Mouse (Mus musculus) liver, embryonic 14.5 days (tissue): ENCODE data around the gene Ccpg1os. TPM values are rescaled to one million over a fixed set of nuclear protein-coding genes. Genes with fewer than 3 reads are reported as not detected.

Source experiments
- ATAC-seq: fragments of 200-750 bp; cut with Nextera tagmentation; 2 replicates; pipeline ENCODE4 v1.8.0; 2017; ENCODE audit warnings: moderate number of reproducible peaks, mild to moderate bottlenecking, moderate library complexity; ENCODE audit not compliant: insufficient read depth
- DNase-seq, 3 experiments: peaks; one replicate each; pipeline ENCODE4 v3.0.0-alpha.2; 2012 to 2013; ENCODE audit warnings: low read depth in 3 of 3, low spot score in 3 of 3
- H3K27ac ChIP-seq: fragments of 300-500 bp; sonication (generic); 2 replicates; pipeline ENCODE4 v1.5.1; 2014; ENCODE audit warnings: moderate library complexity, mild to moderate bottlenecking, control low read depth, inconsistent platforms
- H3K27me3 ChIP-seq: fragments of 300-500 bp; sonication (generic); 2 replicates; pipeline ENCODE4 v1.6.1; 2014; ENCODE audit warnings: mild to moderate bottlenecking, low read length, moderate library complexity; ENCODE audit not compliant: control insufficient read depth, insufficient read depth
- H3K36me3 ChIP-seq: fragments of 300-500 bp; sonication (generic); replicated peaks from 2 replicates; pipeline ENCODE4 v1.6.1; 2014; ENCODE audit warnings: low read depth; ENCODE audit not compliant: control insufficient read depth, insufficient read depth
- H3K4me1 ChIP-seq, 2 experiments: fragments of 200-500 bp in 1 of 2; fragments of 300-500 bp in 1 of 2; sonication (generic) in 1 of 2; replicated peaks; 2 replicates each; pipeline ENCODE4 v1.6.1; 2012 to 2014; ENCODE audit warnings: antibody characterized with exemption in 1 of 2, inconsistent platforms in 1 of 2, low read length in 1 of 2; ENCODE audit not compliant: control insufficient read depth in 2 of 2, insufficient read depth in 2 of 2
- H3K4me2 ChIP-seq: fragments of 300-500 bp; sonication (generic); 2 replicates; pipeline ENCODE4 v1.6.1; 2014; ENCODE audit warnings: low read depth, mild to moderate bottlenecking, control low read depth, moderate library complexity
- H3K4me3 ChIP-seq, 2 experiments: fragments of 200-500 bp in 1 of 2; fragments of 300-500 bp in 1 of 2; sonication (generic) in 1 of 2; 2 replicates each; pipeline ENCODE4 v1.5.1; 2012 to 2014; ENCODE audit warnings: low read depth in 2 of 2, low read length in 2 of 2, mild to moderate bottlenecking in 2 of 2, control low read depth in 1 of 2, inconsistent platforms in 1 of 2, moderate library complexity in 1 of 2; ENCODE audit not compliant: insufficient read depth in 1 of 2
- H3K9ac ChIP-seq: fragments of 300-500 bp; sonication (generic); replicated peaks from 2 replicates; pipeline ENCODE4 v1.6.1; 2014; ENCODE audit warnings: mild to moderate bottlenecking, control low read depth, moderate library complexity
- H3K9me3 ChIP-seq: fragments of 300-500 bp; sonication (generic); 2 replicates; pipeline ENCODE4 v1.6.1; 2016; ENCODE audit warnings: low read length, mixed read lengths; ENCODE audit not compliant: control insufficient read depth
- CTCF ChIP-seq: IDR thresholded peaks from 2 replicates; pipeline ENCODE4 v1.5.1; 2016; ENCODE audit warnings: antibody characterized with exemption, low read depth, control low read depth
- EP300 ChIP-seq: IDR thresholded peaks from 2 replicates; pipeline ENCODE4 v1.6.1; 2016; ENCODE audit warnings: antibody characterized with exemption, low read depth
- WGBS: fragments of 180-500 bp; shearing (Covaris S2); extraction: QIAGEN DNeasy Blood & Tissue Kit; methylation state at CpG from one replicate; pipeline ENCODE4 v1.1.7; 2014; ENCODE audit not compliant: insufficient replicate concordance; 5-methylcytosine and 5-hydroxymethylcytosine counted together
- polyA plus RNA-seq, 2 experiments: library from polyadenylated mRNA; depleted of rRNA in 1 of 2; stranded (reverse) in 1 of 2; unstranded in 1 of 2; fragments of >200 nt; fragmentation: Nextera tagmentation in 1 of 2; extraction: Ambion mirVana in 1 of 2; gene quantifications; 2 replicates each; pipeline versions ENCODE4 v1.2.1 to v1.2.3; 2012 to 2014

Gene Ccpg1os
- polyA plus RNA-seq, 2 experiments: 2.0 to 3.0 TPM

DNA sequence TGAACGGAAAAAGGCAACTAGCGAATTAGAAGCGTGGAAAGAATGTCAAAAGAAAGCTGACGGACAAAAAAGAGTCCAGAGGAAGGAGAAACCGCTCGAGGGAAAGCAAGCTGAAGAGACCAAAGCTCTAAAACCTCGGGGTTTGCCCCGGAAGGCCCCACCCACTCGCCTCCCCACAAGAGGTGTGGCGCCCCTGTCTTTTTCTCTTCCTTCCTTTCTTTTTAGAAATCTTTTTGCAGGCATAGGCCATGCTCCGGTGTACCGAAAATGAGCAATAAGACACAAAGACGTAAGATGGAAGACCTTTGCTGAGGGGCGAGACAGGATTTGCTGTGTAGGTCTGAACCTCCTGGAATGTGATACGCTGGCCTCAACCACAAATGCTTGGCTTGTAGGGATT, 23.2 kb downstream of the Ccpg1os start:
- no peak for TF ChIP-seq EP300
- no peak for TF ChIP-seq CTCF
- no peaks in the 10 kb centered on the region for H3K36me3 ChIP-seq
- H3K4me1 ChIP-seq: peaks cover 0 to 11% of the 10 kb centered on the region in 2 experiments; a peak in 2 of 4 replicates
- no peaks in the 10 kb centered on the region for H3K27me3 ChIP-seq
- H3K4me3 ChIP-seq: no peak overlapping the region
- no peak for ATAC-seq
- H3K4me2 ChIP-seq: no peak overlapping the region
- H3K27ac ChIP-seq: no peak overlapping the region
- no peaks in the 10 kb centered on the region for H3K9me3 ChIP-seq
- H3K9ac ChIP-seq: no peak overlapping the region
- WGBS: 45% methylated on average over 15 of the region's 15 CpGs
- no peak for DNase-seq

DNA sequence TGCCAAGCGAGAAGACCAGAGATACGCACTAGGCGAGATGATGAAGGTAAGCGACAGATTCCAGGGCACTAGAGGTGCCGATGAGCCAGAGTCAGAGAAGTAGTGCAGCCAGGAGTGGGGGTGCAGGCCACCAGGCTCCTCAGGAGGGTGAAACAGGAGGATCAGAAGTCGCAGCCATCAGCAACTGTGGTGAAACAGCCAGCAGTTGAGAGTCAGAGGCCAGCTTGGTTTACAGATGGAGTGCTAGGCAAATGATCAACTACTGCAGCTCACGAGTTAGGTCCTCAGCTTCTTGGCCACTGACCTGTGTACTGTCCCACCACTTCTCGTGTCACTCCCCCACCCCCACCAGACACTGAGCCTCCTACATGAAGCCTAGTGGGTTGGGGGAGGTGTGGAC, 23.8 kb downstream of the Ccpg1os start:
- H3K4me2 ChIP-seq: no peak overlapping the region
- no peak for DNase-seq
- no peaks in the 10 kb centered on the region for H3K27me3 ChIP-seq
- no peak overlapping the region for H3K9ac ChIP-seq
- H3K27ac ChIP-seq: no peak overlapping the region
- 63% methylated on average over 8 of the region's 8 CpGs for WGBS
- TF ChIP-seq CTCF (no peak), EP300 (no peak)
- no peak overlapping the region for H3K4me3 ChIP-seq
- H3K4me1 ChIP-seq: peaks cover 0 to 11% of the 10 kb centered on the region in 2 experiments; a peak in 2 of 4 replicates
- H3K9me3 ChIP-seq: no peaks in the 10 kb centered on the region
- H3K36me3 ChIP-seq: no peaks in the 10 kb centered on the region
- no peak for ATAC-seq

DNA sequence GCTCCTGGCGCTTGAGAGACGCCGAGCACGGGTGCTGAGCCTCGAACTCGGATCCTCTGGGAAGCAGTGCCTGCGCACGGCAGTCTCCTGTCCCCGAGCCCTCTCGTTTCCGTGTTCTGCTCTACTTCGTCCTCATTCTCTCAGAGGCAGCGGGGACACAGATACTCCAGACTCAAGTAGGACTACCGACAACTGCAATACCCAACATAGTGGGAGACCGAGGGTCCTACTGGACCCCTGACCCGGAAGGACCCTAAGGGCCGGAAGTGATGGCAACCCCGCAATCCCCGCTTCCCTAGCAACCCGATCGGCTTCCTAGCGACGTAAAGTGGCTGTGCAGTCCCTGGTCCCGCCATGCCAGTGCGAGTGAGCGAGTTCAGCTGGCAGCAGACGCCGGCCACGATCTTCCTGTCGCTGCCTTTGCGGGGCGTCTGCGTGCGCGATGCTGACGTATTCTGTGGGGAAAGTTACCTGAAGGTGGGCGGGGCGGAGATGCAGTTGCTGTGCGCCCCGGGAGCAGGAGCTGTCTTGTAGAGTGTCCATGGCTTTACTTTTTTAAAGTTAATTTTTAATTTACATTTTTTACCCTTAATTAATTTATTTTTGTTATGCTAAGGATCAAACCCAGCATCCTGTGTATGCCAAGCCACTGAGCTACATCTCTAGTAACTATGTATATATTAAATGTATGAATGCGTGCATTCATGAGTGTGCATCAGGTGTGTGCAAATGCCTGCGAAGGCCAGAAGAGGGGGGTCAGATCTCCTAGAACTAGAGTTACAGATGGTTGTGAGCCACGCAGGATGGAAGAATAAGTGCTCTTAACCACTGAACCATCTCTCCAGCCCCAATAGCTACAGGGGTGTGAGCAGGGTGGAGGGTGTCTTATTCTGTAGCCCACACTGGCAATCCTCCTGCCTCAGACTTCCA, 26.4 kb downstream of the Ccpg1os start, which contains the start of the genes Dyx1c1 and Gm44503:
Gene Dyx1c1, plus strand, starts transcription at position 265 of the 930 bp plus-strand sequence.
Gene Gm44503, plus strand, starts transcription at position 332 of the 930 bp plus-strand sequence.
- Histone ChIP-seq H3K9me3 (no peaks in the 10 kb centered on the region), H3K27ac (no peak within 1 kb of the TSS), H3K4me1 (peaks cover 0 to 11% of the 10 kb centered on the region in 2 experiments; a peak in 2 of 4 replicates), H3K4me2 (peak within 1 kb of the TSS; percentile 72), H3K27me3 (no peaks in the 10 kb centered on the region), H3K9ac (peak within 1 kb of the TSS; percentile 56), H3K36me3 (no peaks in the 10 kb centered on the region), H3K4me3 (peak within 1 kb of the TSS; percentile 71 to 97)
- 3% methylated on average over 43 of the region's 43 CpGs for WGBS
- peak; percentile 12; the same call in 1 of the 2 replicates for TF ChIP-seq CTCF
- TF ChIP-seq EP300: no peak
- ATAC-seq: peak; percentile 67
- peak; percentile 42 to 52 (median 46) for DNase-seq

GRCm38 (mm10) chr9:72955546-72955945, 29.6 kb downstream of the Ccpg1os start:
- Histone ChIP-seq H3K27me3 (no peaks in the 10 kb centered on the region), H3K4me3 (no peak overlapping the region), H3K4me1 (peaks cover 0 to 8% of the 10 kb centered on the region in 2 experiments; a peak in 2 of 4 replicates), H3K36me3 (no peaks in the 10 kb centered on the region), H3K9me3 (no peaks in the 10 kb centered on the region), H3K9ac (no peak overlapping the region), H3K4me2 (no peak overlapping the region), H3K27ac (no peak overlapping the region)
- WGBS: 12% methylated on average over 1 of the region's 1 CpGs
- DNase-seq (peak in 1 of 3 experiments; percentile 20), ATAC-seq (no peak)
- TF ChIP-seq CTCF (peak; percentile 83), EP300 (no peak)

- ATAC-seq (no peak), DNase-seq (no peak)
- Histone ChIP-seq H3K4me3 (no peak overlapping the region), H3K9me3 (no peaks in the 10 kb centered on the region), H3K9ac (no peak overlapping the region), H3K4me1 (peaks cover 0 to 8% of the 10 kb centered on the region in 2 experiments; a peak in 2 of 4 replicates), H3K36me3 (no peaks in the 10 kb centered on the region), H3K27ac (no peak overlapping the region), H3K4me2 (no peak overlapping the region), H3K27me3 (no peaks in the 10 kb centered on the region)
- TF ChIP-seq EP300 (no peak), CTCF (peak; percentile 51)
- 30% methylated on average over 2 of the region's 2 CpGs for WGBS
Observed at GRCm38 (mm10) chr9:72954746-72955145, 30.4 kb downstream of the Ccpg1os start.
